Comparison of ENCODE assay signal across 8 mouse cellular contexts in the genomic region with DNA sequence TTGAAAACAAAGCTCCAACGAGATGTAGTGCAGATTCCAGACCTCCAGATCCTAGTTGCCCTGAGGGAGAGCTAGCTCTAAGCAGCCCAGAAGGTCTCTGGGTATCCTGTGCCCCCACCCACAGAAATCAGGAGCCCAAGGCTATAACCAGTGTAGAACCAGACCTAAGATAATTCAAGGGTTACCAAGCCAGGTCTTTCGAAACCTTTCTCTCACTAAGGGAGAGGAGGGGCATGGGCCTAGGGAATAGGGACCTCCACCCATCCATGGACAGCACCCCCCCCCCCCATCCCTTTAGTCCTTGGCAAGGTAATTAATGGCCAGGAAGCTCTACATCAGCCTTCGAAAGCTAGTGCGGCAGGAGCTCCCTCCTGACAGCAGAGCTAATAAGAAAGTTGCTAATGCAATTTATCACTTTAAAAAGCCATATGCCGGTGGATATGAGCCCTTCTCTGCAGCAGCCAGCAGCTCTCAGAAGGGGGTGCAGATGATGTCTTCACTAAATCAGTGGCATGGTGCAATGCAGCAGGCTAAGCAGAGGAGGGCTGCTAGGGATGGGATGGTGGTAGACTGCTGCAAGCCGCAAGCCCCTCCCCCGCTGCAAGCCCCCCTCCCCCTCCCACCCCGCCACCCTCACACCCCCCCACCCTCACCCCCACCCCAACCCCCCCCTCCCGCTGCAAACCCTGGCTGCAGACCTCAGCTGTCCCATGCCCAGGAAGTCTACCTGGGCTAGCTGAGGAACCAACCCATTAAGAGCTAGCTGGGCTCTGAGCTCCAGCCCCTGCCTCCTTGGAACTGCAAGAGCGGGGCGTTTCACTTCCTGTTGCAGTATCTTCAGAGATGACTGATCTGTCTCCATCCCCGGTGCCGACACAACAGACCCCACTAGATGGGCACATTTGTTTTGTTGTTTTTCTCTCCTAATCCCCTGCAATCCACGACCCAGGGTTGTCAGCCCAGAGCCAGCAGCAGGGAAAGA. TPM values are rescaled to one million over a fixed set of nuclear protein-coding genes. Genes with fewer than 3 reads are reported as not detected.
A peak's percentile ranks its signal among the peaks of the same experiment; 100 is the strongest.
DNase-seq lines count a peak whose midpoint lies in the region; ATAC-seq lines count a peak whose summit lies in the region.

No protein-coding gene starts in this region.

- 15% methylated on average over 13 of the region's 14 CpGs for WGBS in liver, embryonic 12.5 days (ENCODE audit: insufficient replicate concordance)
- 26% methylated on average over 14 of the region's 14 CpGs for WGBS in forebrain, embryonic 10.5 days
- WGBS in limb, embryonic 10.5 days: 7% methylated on average over 13 of the region's 14 CpGs
- 16% methylated on average over 13 of the region's 14 CpGs for WGBS in stomach, embryonic 16.5 days

- H3K36me3 ChIP-seq in liver, embryonic 12.5 days: no peaks in the 10 kb centered on the region
- H3K36me3 ChIP-seq in forebrain, embryonic 10.5 days (replicated peaks): no peaks in the 10 kb centered on the region
- no peaks in the 10 kb centered on the region for H3K36me3 ChIP-seq in limb, embryonic 10.5 days
- no peaks in the 10 kb centered on the region for H3K36me3 ChIP-seq in stomach, embryonic 16.5 days (ENCODE audit: control insufficient read depth, insufficient read depth, low read length)

- H3K9me3 ChIP-seq in liver, embryonic 12.5 days (replicated peaks): no peaks in the 10 kb centered on the region
- no peaks in the 10 kb centered on the region for H3K9me3 ChIP-seq in forebrain, embryonic 10.5 days
- H3K9me3 ChIP-seq in limb, embryonic 10.5 days (replicated peaks): no peaks in the 10 kb centered on the region
- no peaks in the 10 kb centered on the region for H3K9me3 ChIP-seq in stomach, embryonic 16.5 days (replicated peaks; ENCODE audit: control insufficient read depth, low read length)

- H3K4me3 ChIP-seq in liver, embryonic 12.5 days: no peak overlapping the region
- peak overlapping the region; percentile 9; the same call in 1 of the 2 replicates for H3K4me3 ChIP-seq in forebrain, embryonic 10.5 days
- H3K4me3 ChIP-seq in limb, embryonic 10.5 days: no peak overlapping the region
- no peak overlapping the region for H3K4me3 ChIP-seq in stomach, embryonic 16.5 days (replicated peaks; ENCODE audit: low read length)

- H3K4me2 ChIP-seq in liver, embryonic 12.5 days: peak overlapping the region; percentile 30
- H3K4me2 ChIP-seq in stomach, embryonic 16.5 days (ENCODE audit: low read depth, low read length): no peak overlapping the region

- no peak overlapping the region for H3K27ac ChIP-seq in liver, embryonic 12.5 days
- no peak overlapping the region for H3K27ac ChIP-seq in forebrain, embryonic 10.5 days
- H3K27ac ChIP-seq in limb, embryonic 10.5 days: peak overlapping the region; percentile 64; the same call in 1 of the 2 replicates
- peak overlapping the region; percentile 54 for H3K27ac ChIP-seq in stomach, embryonic 16.5 days (ENCODE audit: low read length)

- peaks cover 17% of the 10 kb centered on the region for H3K27me3 ChIP-seq in liver, embryonic 12.5 days (replicated peaks)
- H3K27me3 ChIP-seq in forebrain, embryonic 10.5 days (ENCODE audit: poor library complexity, severe bottlenecking): peaks cover 36% of the 10 kb centered on the region
- H3K27me3 ChIP-seq in limb, embryonic 10.5 days (ENCODE audit: low read depth, poor library complexity, severe bottlenecking): peaks cover 16% of the 10 kb centered on the region
- H3K27me3 ChIP-seq in stomach, embryonic 16.5 days (ENCODE audit: control insufficient read depth, insufficient read depth, low read length): no peaks in the 10 kb centered on the region

- peaks cover 19% of the 10 kb centered on the region for H3K4me1 ChIP-seq in liver, embryonic 12.5 days
- H3K4me1 ChIP-seq in forebrain, embryonic 10.5 days: peaks cover 25% of the 10 kb centered on the region
- H3K4me1 ChIP-seq in limb, embryonic 10.5 days: peaks cover 29% of the 10 kb centered on the region
- H3K4me1 ChIP-seq in stomach, embryonic 16.5 days (ENCODE audit: control insufficient read depth, insufficient read depth, low read length): peaks cover 20% of the 10 kb centered on the region

- H3K9ac ChIP-seq in liver, embryonic 12.5 days: no peak overlapping the region
- 0 out of 2 replicates have a peak overlapping the region, but pooled peaks have one; percentile 5 for H3K9ac ChIP-seq in stomach, embryonic 16.5 days (ENCODE audit: low read length)

- no peak for DNase-seq in liver
- no peak for DNase-seq in forebrain, embryonic 10.5 days (ENCODE audit: extremely low spot score, low spot score)
- no peak for DNase-seq in limb, embryonic 10.5 days (ENCODE audit: low spot score)
- no peak for DNase-seq in adrenal gland, postnatal 10 days
- no peak for DNase-seq in ovary, adult 18-20 months (ENCODE audit: low spot score)
- DNase-seq in adrenal gland, postnatal 25 days: no peak

- ATAC-seq in liver, embryonic 12.5 days: no peak
- ATAC-seq in stomach, embryonic 16.5 days (ENCODE audit: insufficient read depth, low FRiP score): peak; percentile 41; the same call in 1 of the 2 replicates

RNA-seq across cellular contexts. Expression of gene Calm2, which starts 55.9 kb away (rescaled TPM):
- polyA plus RNA-seq in liver, embryonic 12.5 days (2016; fragmentation: Nextera tagmentation; extraction: Ambion mirVana): 401 and 435 TPM in 2 replicates
- 1,161 and 1,233 TPM in 2 replicates for polyA plus RNA-seq in forebrain, embryonic 10.5 days (2016; fragmentation: Nextera tagmentation; extraction: Ambion mirVana)
- 1,008 and 1,019 TPM in 2 replicates for polyA plus RNA-seq in limb, embryonic 10.5 days (2016; fragmentation: Nextera tagmentation; extraction: Ambion mirVana)
- polyA plus RNA-seq in stomach, embryonic 16.5 days (2015; fragmentation: Nextera tagmentation; extraction: Ambion mirVana): 948 and 1,017 TPM in 2 replicates
- 100 to 1,000 TPM; 380 to 407 TPM for total RNA-seq in adrenal gland, postnatal 10 days (2021)
- 525 and 582 TPM in 2 replicates for total RNA-seq in adrenal gland, postnatal 25 days (2021)

Comparison
In these comparisons a context has a peak if more than half of its experiments do, and no peak if none do; other contexts are left out.
1. H3K27ac ChIP-seq: peak in limb, embryonic 10.5 days (single experiment) and stomach, embryonic 16.5 days (single experiment); none in liver, embryonic 12.5 days (single experiment) and forebrain, embryonic 10.5 days (single experiment).